Mouse (Mus musculus) layer of hippocampus, adult 8-10 months (tissue): ENCODE measurements around the gene Plcb4. TPM values are rescaled to one million over a fixed set of nuclear protein-coding genes. Genes with fewer than 3 reads are reported as not detected.
A peak's percentile ranks its signal among the peaks of the same experiment; 100 is the strongest.
"Not testable (repeated sequence)": the region's sequence is repeated elsewhere in the genome, so short reads cannot be mapped to it uniquely, and the experiment has no call there.

Experiments used
- DNase-seq, 2 experiments: peaks; one replicate each; pipeline ENCODE4 v3.0.0; 2022; ENCODE audit warnings: low spot score in 2 of 2
- total RNA-seq, 4 experiments: library from RNA; stranded (reverse); gene quantifications; 2 replicates each; pipeline ENCODE4 v1.2.4; 2022

The Plcb4 gene
- total RNA-seq, 4 experiments from 2014 or later = 18.2 to 34.6 (median 22.3) TPM

GRCm38 (mm10) chr2:135886081-135886679 is 227.4 kb downstream of the Plcb4 start:
- DNase-seq = no peak

GRCm38 (mm10) chr2:135887805-135888204 is 229.0 kb downstream of the Plcb4 start:
- no peak for DNase-seq

- DNase-seq = no peak
These were observed 229.4 kb downstream of the Plcb4 start for GRCm38 (mm10) chr2:135888206-135888605.

- DNase-seq = no peak
These were observed 230.0 kb downstream of the Plcb4 start for GRCm38 (mm10) chr2:135888767-135889166.

GRCm38 (mm10) chr2:135890083-135890482 is 231.3 kb downstream of the Plcb4 start:
- no peak for DNase-seq

GRCm38 (mm10) chr2:135891097-135891496 is 232.3 kb downstream of the Plcb4 start:
- no peak for DNase-seq

GRCm38 (mm10) chr2:135891686-135892085 is 232.9 kb downstream of the Plcb4 start:
- DNase-seq = no peak

- DNase-seq = no peak
These were observed 235.8 kb downstream of the Plcb4 start for GRCm38 (mm10) chr2:135894582-135894981.

GRCm38 (mm10) chr2:135898025-135898424 is 239.2 kb downstream of the Plcb4 start:
- peak; percentile 7 to 14 for DNase-seq

- not testable (repeated sequence) for DNase-seq
These were observed 241.1 kb downstream of the Plcb4 start for GRCm38 (mm10) chr2:135899931-135900330.

- DNase-seq = no peak
These were observed 242.2 kb downstream of the Plcb4 start for GRCm38 (mm10) chr2:135901015-135901414.

GRCm38 (mm10) chr2:135904262-135904661 is 245.5 kb downstream of the Plcb4 start:
- DNase-seq = no peak

GRCm38 (mm10) chr2:135904791-135905190 is 246.0 kb downstream of the Plcb4 start:
- no peak for DNase-seq

GRCm38 (mm10) chr2:135914343-135915261 is 255.8 kb downstream of the Plcb4 start:
- peak in 1 of 2 experiments; percentile 20 for DNase-seq

GRCm38 (mm10) chr2:135915928-135916327 is 257.1 kb downstream of the Plcb4 start:
- no peak for DNase-seq

GRCm38 (mm10) chr2:135917000-135917399 is 258.2 kb downstream of the Plcb4 start:
- no peak for DNase-seq

GRCm38 (mm10) chr2:135918116-135918515 is 259.3 kb downstream of the Plcb4 start:
- DNase-seq = no peak

GRCm38 (mm10) chr2:135919641-135920040 is 260.8 kb downstream of the Plcb4 start:
- DNase-seq = no peak

GRCm38 (mm10) chr2:135926660-135927343 is 268.0 kb downstream of the Plcb4 start:
- peak; percentile 19 to 49 for DNase-seq

GRCm38 (mm10) chr2:135929021-135929720 is 270.4 kb downstream of the Plcb4 start:
- DNase-seq = peak in 1 of 2 experiments; percentile 10

- DNase-seq = no peak
These were observed 271.9 kb downstream of the Plcb4 start for GRCm38 (mm10) chr2:135930696-135931095.
